Mouse (Mus musculus): ENCODE results near the gene Tiam2.

GRCm38 (mm10) chr17:3356633-3357365, 30.4 kb downstream of the Tiam2 start:
- TF ChIP-seq CTCF (IDR thresholded peaks at IDR 0.05 in 2 of 3, conservative IDR thresholded peaks at IDR 0.05 in 1 of 3; ENCODE audit: control insufficient read depth in 1 of 3, insufficient read depth in 1 of 3, low read depth in 2 of 3, low read length in 3 of 3, poor library complexity in 1 of 3, severe bottlenecking in 1 of 3) (no peak), POLR2A (IDR thresholded peaks at IDR 0.05; ENCODE audit: control insufficient read depth in 1 of 2, insufficient read depth in 1 of 2, low read depth in 1 of 2, low read length in 2 of 2, poor library complexity in 1 of 2) (no peak), CHD2 (IDR thresholded peaks at IDR 0.05; ENCODE audit: low read length) (no peak), NELFE (IDR thresholded peaks at IDR 0.05; ENCODE audit: low read depth, low read length) (no peak), SIN3A (IDR thresholded peaks at IDR 0.05; ENCODE audit: low read length) (no peak), TCF12 (IDR thresholded peaks at IDR 0.05; ENCODE audit: low read depth, low read length) (no peak), E2F4 (IDR thresholded peaks at IDR 0.05; ENCODE audit: borderline replicate concordance, low read depth, low read length) (no peak), ZKSCAN1 (IDR thresholded peaks at IDR 0.05; ENCODE audit: low read depth, low read length) (no peak), MYC (IDR thresholded peaks at IDR 0.05; ENCODE audit: low read depth, low read length) (no peak)

Data from MEL (cell line).